12 mouse cellular contexts compared by ENCODE assay signal in the genomic region with DNA sequence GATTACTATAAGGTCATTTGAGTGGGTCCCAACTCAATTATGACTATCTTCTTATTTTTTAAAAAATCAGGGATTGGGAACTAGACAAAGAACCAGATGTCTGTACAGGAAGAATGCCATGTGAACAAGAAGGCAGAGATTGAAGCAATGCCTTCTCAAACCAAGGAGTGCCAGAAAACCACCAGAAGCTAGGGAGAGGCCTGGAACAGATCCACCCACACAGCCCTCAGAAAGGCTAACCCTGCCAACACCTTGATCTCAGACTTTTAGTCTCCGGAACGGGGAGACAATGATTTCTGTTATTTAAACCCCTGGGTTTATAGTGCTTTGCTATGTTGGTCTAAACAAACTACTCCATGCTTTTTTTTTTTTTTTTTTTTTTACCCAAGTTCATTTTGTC.
"Had no signal": no experiment of that assay in that cellular context is flagged by ENCODE, and none has a peak within 500 bp of the region (broad histone marks: within the 10 kb centered on the region; RNA-seq: fewer than 3 reads in every experiment).

No protein-coding gene starts in this region.

- DNase-seq: cerebellum, adult 9-11 months; cerebellum, postnatal 36 days; embryo, embryonic 11 days; forebrain, postnatal 0 days; gastrocnemius, adult 2 months; gastrocnemius, postnatal 10 days; gastrocnemius, postnatal 14 days; gastrocnemius, postnatal 25 days; gastrocnemius, postnatal 36 days; heart, adult 11 months; heart, adult 18-20 months; heart, adult 2 months had no signal
